Mouse (Mus musculus) liver, adult 2 months (tissue): Measurements from ENCODE around the gene 2610528J11Rik.

Experiments used
- CTCF ChIP-seq: fragments of 200-500 bp; IDR thresholded peaks from 2 replicates; pipeline ENCODE4 v1.5.1; 2011; ENCODE audit warnings: low read depth, low read length, control low read depth
- POLR2A ChIP-seq: fragments of 200-500 bp; IDR thresholded peaks from 2 replicates; pipeline ENCODE4 v1.6.1; 2011; ENCODE audit warnings: low read length, control low read depth; ENCODE audit not compliant: insufficient read depth; ENCODE audit errors: extremely low read depth

GRCm38 (mm10) chr4:118543158-118543530, 16.3 kb downstream of the 2610528J11Rik start:
- TF ChIP-seq CTCF = no peak
- no peak for TF ChIP-seq POLR2A
